Mouse (Mus musculus): ENCODE measurements around the gene Catip.

Gene Catip

GRCm38 (mm10) chr1:74404206-74404605 is 42.3 kb downstream of the Catip start:
- DNase-seq, result no peak

- DNase-seq, result no peak
These were observed 46.9 kb downstream of the Catip start, which contains the start of gene Vil1 for GRCm38 (mm10) chr1:74408589-74409504. TSS of gene Vil1 (plus strand) at chr1:74409376.

GRCm38 (mm10) chr1:74411753-74412325 is 49.9 kb downstream of the Catip start:
- no peak for DNase-seq

GRCm38 (mm10) chr1:74412711-74413110 is 50.8 kb downstream of the Catip start:
- no peak for DNase-seq

- DNase-seq, result peak; percentile 51
These were observed 53.2 kb downstream of the Catip start for GRCm38 (mm10) chr1:74415143-74415542.

All from thymus, postnatal 4 days (tissue).